Mouse (Mus musculus) lung, postnatal 0 days (tissue): ENCODE results near the gene Bco2. TPM values are rescaled to one million over a fixed set of nuclear protein-coding genes. Genes with fewer than 3 reads are reported as not detected.

Source experiments
- ATAC-seq: fragments of 200-750 bp; cut with Nextera tagmentation; 2 replicates; pipeline ENCODE4 v1.8.0; 2017; ENCODE audit warnings: moderate library complexity
- DNase-seq: peaks from one replicate; pipeline ENCODE4 v3.0.0-alpha.2; 2016; ENCODE audit warnings: low spot score
- H3K27ac ChIP-seq: fragments of 300-500 bp; sonication (generic); 2 replicates; pipeline ENCODE4 v1.5.1; 2014; ENCODE audit warnings: antibody characterized with exemption, mild to moderate bottlenecking, low read length, mixed read lengths
- H3K27me3 ChIP-seq: fragments of 300-500 bp; sonication (generic); replicated peaks from 2 replicates; pipeline ENCODE4 v1.6.1; 2014; ENCODE audit warnings: low read length, mixed read lengths; ENCODE audit not compliant: insufficient read depth
- H3K36me3 ChIP-seq: fragments of 300-500 bp; sonication (generic); 2 replicates; pipeline ENCODE4 v1.6.1; 2014; ENCODE audit warnings: low read length, mixed read lengths; ENCODE audit not compliant: insufficient read depth
- H3K4me1 ChIP-seq: fragments of 300-500 bp; sonication (generic); 2 replicates; pipeline ENCODE4 v1.6.1; 2014; ENCODE audit warnings: antibody characterized with exemption, low read depth, low read length, mixed read lengths; ENCODE audit not compliant: insufficient read depth
- H3K4me2 ChIP-seq: fragments of 300-500 bp; sonication (generic); replicated peaks from 2 replicates; pipeline ENCODE4 v1.6.1; 2014; ENCODE audit warnings: low read depth, mild to moderate bottlenecking, low read length, moderate library complexity, mixed read lengths
- H3K4me3 ChIP-seq: fragments of 300-500 bp; sonication (generic); 2 replicates; pipeline ENCODE4 v1.5.1; 2014; ENCODE audit warnings: low read depth, low read length
- H3K9ac ChIP-seq: fragments of 300-500 bp; sonication (generic); replicated peaks from 2 replicates; pipeline ENCODE4 v1.6.1; 2014; ENCODE audit warnings: low read depth, mild to moderate bottlenecking
- H3K9me3 ChIP-seq: fragments of 300-500 bp; sonication (generic); 2 replicates; pipeline ENCODE4 v1.6.1; 2016; ENCODE audit warnings: low read length, mixed read lengths
- CTCF ChIP-seq: IDR thresholded peaks from 2 replicates; pipeline ENCODE4 v1.5.1; 2016; ENCODE audit warnings: antibody characterized with exemption, mild to moderate bottlenecking
- EP300 ChIP-seq: IDR thresholded peaks from 2 replicates; pipeline ENCODE4 v1.6.1; 2016; ENCODE audit warnings: antibody characterized with exemption, mild to moderate bottlenecking, control low read depth
- WGBS: fragments of 180-500 bp; shearing (Covaris S2); extraction: QIAGEN DNeasy Blood & Tissue Kit; methylation state at CpG from one replicate; pipeline ENCODE4 v1.1.7; 2014; 5-methylcytosine and 5-hydroxymethylcytosine counted together
- polyA plus RNA-seq: library from polyadenylated mRNA; unstranded; fragments of >200 nt; fragmentation: Nextera tagmentation; extraction: Ambion mirVana; gene quantifications from 2 replicates; pipeline ENCODE4 v1.2.1, GENCODE M21; 2015

Gene Bco2
- polyA plus RNA-seq, 1 experiment from 2014 or later: 0.19 TPM

DNA sequence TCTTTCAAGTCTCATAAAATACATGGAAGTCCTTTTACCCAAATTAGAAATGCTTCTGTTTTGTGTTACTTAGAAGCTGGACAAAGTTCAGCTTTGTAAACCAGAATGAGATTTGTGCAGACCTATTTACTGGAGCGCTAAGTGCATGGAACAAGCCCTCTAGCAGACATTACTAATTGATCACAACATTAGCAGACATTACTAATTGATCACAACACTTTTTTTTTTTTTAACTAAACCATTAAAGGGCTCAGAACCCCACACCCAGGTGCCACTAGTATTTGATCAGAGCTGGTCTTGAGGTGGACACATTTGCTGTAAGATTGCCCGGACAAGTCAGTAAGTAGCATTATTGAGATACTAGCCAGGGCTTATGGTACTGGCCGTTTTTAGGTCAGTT, 21.2 kb downstream of the Bco2 start:
- Histone ChIP-seq H3K27me3 (no peaks in the 10 kb centered on the region), H3K4me2 (no peak overlapping the region), H3K4me3 (no peak overlapping the region), H3K9me3 (no peaks in the 10 kb centered on the region), H3K9ac (no peak overlapping the region), H3K4me1 (no peaks in the 10 kb centered on the region), H3K27ac (no peak overlapping the region), H3K36me3 (no peaks in the 10 kb centered on the region)
- DNase-seq (no peak), ATAC-seq (no peak)
- WGBS: 63% methylated on average over 3 of the region's 3 CpGs
- no peak for TF ChIP-seq CTCF

GRCm38 (mm10) chr9:50533328-50533727, 21.7 kb downstream of the Bco2 start:
- Histone ChIP-seq H3K4me1 (no peaks in the 10 kb centered on the region), H3K27ac (no peak overlapping the region), H3K9ac (no peak overlapping the region), H3K36me3 (no peaks in the 10 kb centered on the region), H3K27me3 (no peaks in the 10 kb centered on the region), H3K4me3 (no peak overlapping the region), H3K4me2 (no peak overlapping the region), H3K9me3 (no peaks in the 10 kb centered on the region)
- ATAC-seq: no peak
- 62% methylated on average over 11 of the region's 11 CpGs for WGBS
- TF ChIP-seq CTCF (no peak), EP300 (no peak)
- peak; percentile 32 for DNase-seq

DNA sequence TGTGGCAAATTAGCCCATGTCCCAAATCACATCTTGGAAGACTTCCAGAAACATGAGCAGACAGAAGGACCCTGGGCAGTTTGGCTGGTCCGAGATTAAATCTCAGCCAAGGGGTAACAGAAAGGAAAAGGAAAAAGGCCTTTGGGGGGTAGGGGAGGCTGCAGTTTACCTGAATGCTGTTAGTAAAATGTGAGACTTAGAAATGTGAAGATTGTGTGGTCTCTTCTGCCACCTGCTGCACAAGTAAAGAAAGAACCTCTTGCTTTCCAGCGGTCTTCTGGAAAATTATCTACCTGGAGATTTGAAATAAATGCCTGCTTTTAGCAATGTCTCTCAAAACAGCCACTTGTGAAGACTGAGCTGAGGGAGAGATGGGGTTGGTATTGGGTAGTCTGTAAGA, 24.1 kb downstream of the Bco2 start:
- peaks cover 6% of the 10 kb centered on the region; the same call in 1 of the 2 replicates for H3K4me1 ChIP-seq
- ATAC-seq: no peak
- H3K36me3 ChIP-seq: no peaks in the 10 kb centered on the region
- no peaks in the 10 kb centered on the region for H3K9me3 ChIP-seq
- no peak overlapping the region for H3K9ac ChIP-seq
- no peak overlapping the region for H3K4me2 ChIP-seq
- WGBS: 17% methylated on average over 2 of the region's 2 CpGs
- H3K4me3 ChIP-seq: no peak overlapping the region
- TF ChIP-seq EP300: no peak
- TF ChIP-seq CTCF: peak; percentile 61
- DNase-seq: peak; percentile 73
- H3K27me3 ChIP-seq: no peaks in the 10 kb centered on the region
- no peak overlapping the region for H3K27ac ChIP-seq

DNA sequence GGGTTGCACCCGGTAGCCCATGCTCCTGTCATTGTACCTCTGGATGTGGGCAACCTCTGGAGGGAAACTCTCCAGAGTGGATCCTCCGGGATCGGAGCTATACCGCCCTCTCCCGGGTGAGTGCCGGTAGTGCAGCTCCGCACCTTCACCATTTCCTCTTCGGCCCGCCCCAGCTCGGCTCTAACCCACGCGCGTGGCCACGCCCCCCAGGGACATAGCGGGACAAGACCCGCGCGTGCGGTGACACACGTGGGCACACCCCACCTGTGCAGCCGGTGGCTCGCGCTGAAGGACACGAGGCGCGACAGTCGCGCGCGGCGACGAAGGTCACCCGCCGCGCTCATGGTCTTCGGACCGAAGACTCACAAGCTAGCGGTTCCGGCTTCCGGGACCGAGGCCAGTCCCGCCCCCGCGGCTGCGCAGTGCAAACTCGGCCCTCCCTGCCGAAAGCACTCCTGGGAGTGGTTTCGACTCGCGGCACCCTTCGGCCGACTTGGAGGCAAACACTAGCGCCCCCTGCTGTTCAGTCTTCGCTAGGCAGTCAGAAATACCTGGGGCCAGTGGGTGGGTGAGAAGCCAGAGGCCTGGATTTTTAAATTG, 26.6 kb downstream of the Bco2 start, which contains the start of gene Pts:
Pts (minus strand) TSS at position 432 of the 600 bp plus-strand sequence.
- peak within 1 kb of the TSS; percentile 72 for H3K4me3 ChIP-seq
- DNase-seq: peak; percentile 99
- no peaks in the 10 kb centered on the region for H3K27me3 ChIP-seq
- no peaks in the 10 kb centered on the region for H3K9me3 ChIP-seq
- H3K4me1 ChIP-seq: peaks cover 6% of the 10 kb centered on the region; the same call in 1 of the 2 replicates
- ATAC-seq: peak; percentile 99
- WGBS: under 1% methylated on average over 53 of the region's 54 CpGs
- TF ChIP-seq EP300: no peak
- TF ChIP-seq CTCF: peak; percentile 88
- peak within 1 kb of the TSS; percentile 54 for H3K4me2 ChIP-seq
- peak within 1 kb of the TSS; percentile 87 for H3K27ac ChIP-seq
- H3K9ac ChIP-seq: peak within 1 kb of the TSS; percentile 55
- H3K36me3 ChIP-seq: no peaks in the 10 kb centered on the region

DNA sequence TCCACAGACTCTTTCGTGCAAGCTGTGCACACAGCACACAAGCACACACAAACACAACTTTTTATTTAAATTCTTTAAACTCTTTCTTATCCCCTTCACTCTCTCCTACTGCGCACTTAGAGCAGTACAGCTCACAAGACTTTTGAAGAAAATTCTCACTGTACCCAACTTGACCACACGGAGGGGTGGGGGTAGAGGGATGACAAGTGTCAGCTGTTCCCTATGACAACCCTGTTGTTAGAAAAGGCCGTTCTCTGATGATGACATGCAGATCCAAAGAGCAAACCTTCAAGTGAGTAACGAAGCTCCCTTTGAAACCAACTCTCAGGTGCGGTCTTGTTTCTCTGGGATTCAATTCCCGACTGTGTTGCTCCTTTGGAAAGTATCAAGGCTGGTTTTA, 27.1 kb downstream of the Bco2 start:
- TF ChIP-seq EP300: no peak
- no peak for TF ChIP-seq CTCF
- Histone ChIP-seq H3K9me3 (no peaks in the 10 kb centered on the region), H3K4me3 (peak overlapping the region; percentile 72), H3K27ac (peak overlapping the region; percentile 87; the same call in 1 of the 2 replicates), H3K9ac (0 out of 2 replicates have a peak overlapping the region, but pooled peaks have one; percentile 55), H3K36me3 (no peaks in the 10 kb centered on the region), H3K4me2 (peak overlapping the region; percentile 54), H3K27me3 (no peaks in the 10 kb centered on the region), H3K4me1 (peaks cover 6% of the 10 kb centered on the region; the same call in 1 of the 2 replicates)
- ATAC-seq (no peak), DNase-seq (peak; percentile 42)
- WGBS: 30% methylated on average over 7 of the region's 7 CpGs

DNA sequence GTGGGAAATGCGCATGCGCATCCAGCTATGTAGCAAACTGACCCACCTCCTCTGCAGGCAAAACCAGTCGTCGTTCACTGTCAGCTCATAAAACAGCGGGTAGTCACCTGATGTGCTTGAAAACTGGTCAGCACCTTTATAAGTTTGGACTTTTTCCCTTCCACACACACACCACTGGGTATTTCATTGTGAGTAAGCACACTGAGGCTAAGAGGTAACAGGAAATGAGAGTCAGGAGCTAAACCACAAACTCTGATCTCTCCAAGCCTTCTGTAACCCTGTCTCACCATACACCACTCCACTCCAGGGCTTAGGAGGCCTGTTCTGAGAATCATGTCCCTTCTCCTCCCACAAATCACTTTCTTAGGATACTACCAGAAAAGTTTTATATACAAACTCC, 29.4 kb downstream of the Bco2 start:
- TF ChIP-seq CTCF: no peak
- no peak for TF ChIP-seq EP300
- Histone ChIP-seq H3K36me3 (no peaks in the 10 kb centered on the region), H3K4me2 (no peak overlapping the region), H3K9ac (no peak overlapping the region), H3K27ac (no peak overlapping the region), H3K27me3 (no peaks in the 10 kb centered on the region), H3K4me1 (peaks cover 6% of the 10 kb centered on the region; the same call in 1 of the 2 replicates), H3K4me3 (no peak overlapping the region), H3K9me3 (no peaks in the 10 kb centered on the region)
- DNase-seq (no peak), ATAC-seq (no peak)
- 71% methylated on average over 5 of the region's 5 CpGs for WGBS
